Mouse (Mus musculus): Measurements from ENCODE around the gene Hfe2. TPM values are rescaled to one million over a fixed set of nuclear protein-coding genes. Genes with fewer than 3 reads are reported as not detected.
"Not testable (repeated sequence)": the region's sequence is repeated elsewhere in the genome, so short reads cannot be mapped to it uniquely, and the experiment has no call there.

Hfe2 gene
- polyA plus RNA-seq, 1 experiment from 2014 or later, result 7.9 TPM

GRCm38 (mm10) chr3:96496620-96497275, 28.2 kb upstream of the Hfe2 start:
- Histone ChIP-seq H3K4me3 (peak overlapping the region; percentile 70), H3K9ac (peak overlapping the region; percentile 65; the same call in 1 of the 2 replicates), H3K4me2 (peak overlapping the region; percentile 95)
- H3K27ac ChIP-seq (ENCODE audit: poor library complexity, severe bottlenecking); H3K4me1 ChIP-seq (replicated peaks); ATAC-seq (ENCODE audit: insufficient number of reproducible peaks, low FRiP score); H3K27me3 ChIP-seq (replicated peaks); H3K9me3 ChIP-seq (replicated peaks); H3K36me3 ChIP-seq: not testable (repeated sequence)
- WGBS, result 20% methylated on average over 14 of the region's 14 CpGs

GRCm38 (mm10) chr3:96497451-96498028, 27.4 kb upstream of the Hfe2 start:
- ATAC-seq (ENCODE audit: insufficient number of reproducible peaks, low FRiP score), result no peak
- peak overlapping the region; percentile 95 for H3K4me2 ChIP-seq
- no peak overlapping the region for H3K27ac ChIP-seq (ENCODE audit: poor library complexity, severe bottlenecking)
- H3K9me3 ChIP-seq (replicated peaks), result no peaks in the 10 kb centered on the region
- WGBS, result under 1% methylated on average over 19 of the region's 19 CpGs
- H3K4me3 ChIP-seq, result peak overlapping the region; percentile 70
- no peaks in the 10 kb centered on the region for H3K4me1 ChIP-seq (replicated peaks)
- no peaks in the 10 kb centered on the region; the same call in 1 of the 2 replicates for H3K27me3 ChIP-seq (replicated peaks)
- no peaks in the 10 kb centered on the region for H3K36me3 ChIP-seq
- peak overlapping the region; percentile 65; the same call in 1 of the 2 replicates for H3K9ac ChIP-seq

- H3K4me1 ChIP-seq (replicated peaks), result no peaks in the 10 kb centered on the region
- no peaks in the 10 kb centered on the region; the same call in 1 of the 2 replicates for H3K27me3 ChIP-seq (replicated peaks)
- H3K4me3 ChIP-seq, result no peak overlapping the region
- H3K36me3 ChIP-seq, result no peaks in the 10 kb centered on the region
- WGBS, result 83% methylated on average over 4 of the region's 4 CpGs
- ATAC-seq (ENCODE audit: insufficient number of reproducible peaks, low FRiP score), result no peak
- no peak overlapping the region for H3K9ac ChIP-seq
- no peaks in the 10 kb centered on the region for H3K9me3 ChIP-seq (replicated peaks)
- H3K4me2 ChIP-seq, result 0 out of 2 replicates have a peak overlapping the region, but pooled peaks have one; percentile 9
- 0 out of 2 replicates have a peak overlapping the region, but pooled peaks have one; percentile 4 for H3K27ac ChIP-seq (ENCODE audit: poor library complexity, severe bottlenecking)
These were observed 26.3 kb upstream of the Hfe2 start for GRCm38 (mm10) chr3:96498476-96499245.

- ATAC-seq (ENCODE audit: insufficient number of reproducible peaks, low FRiP score), result peak; percentile 65
- under 1% methylated on average over 36 of the region's 36 CpGs for WGBS
- H3K36me3 ChIP-seq, result no peaks in the 10 kb centered on the region
- H3K4me3 ChIP-seq, result peak overlapping the region; percentile 70
- H3K27me3 ChIP-seq (replicated peaks), result no peaks in the 10 kb centered on the region; the same call in 1 of the 2 replicates
- H3K27ac ChIP-seq (ENCODE audit: poor library complexity, severe bottlenecking), result peak overlapping the region; percentile 84
- peak overlapping the region; percentile 73 for H3K9ac ChIP-seq
- H3K9me3 ChIP-seq (replicated peaks), result no peaks in the 10 kb centered on the region
- no peaks in the 10 kb centered on the region for H3K4me1 ChIP-seq (replicated peaks)
- H3K4me2 ChIP-seq, result peak overlapping the region; percentile 67
These were observed 25.3 kb upstream of the Hfe2 start for GRCm38 (mm10) chr3:96499481-96500288.

GRCm38 (mm10) chr3:96500289-96500621, 24.7 kb upstream of the Hfe2 start:
- Histone ChIP-seq H3K9me3 (replicated peaks) (no peaks in the 10 kb centered on the region), H3K4me2 (peak overlapping the region; percentile 73), H3K4me1 (replicated peaks) (no peaks in the 10 kb centered on the region), H3K9ac (peak overlapping the region; percentile 84), H3K36me3 (no peaks in the 10 kb centered on the region), H3K27ac (ENCODE audit: poor library complexity, severe bottlenecking) (peak overlapping the region; percentile 90), H3K27me3 (replicated peaks) (no peaks in the 10 kb centered on the region; the same call in 1 of the 2 replicates), H3K4me3 (peak overlapping the region; percentile 70)
- WGBS, result under 1% methylated on average over 17 of the region's 17 CpGs
- ATAC-seq (ENCODE audit: insufficient number of reproducible peaks, low FRiP score), result peak; percentile 85

- under 1% methylated on average over 19 of the region's 19 CpGs for WGBS
- Histone ChIP-seq H3K36me3 (no peaks in the 10 kb centered on the region), H3K27ac (ENCODE audit: poor library complexity, severe bottlenecking) (peak overlapping the region; percentile 90), H3K4me1 (replicated peaks) (no peaks in the 10 kb centered on the region), H3K4me3 (peak overlapping the region; percentile 70), H3K9ac (peak overlapping the region; percentile 84), H3K9me3 (replicated peaks) (no peaks in the 10 kb centered on the region), H3K27me3 (replicated peaks) (no peaks in the 10 kb centered on the region; the same call in 1 of the 2 replicates), H3K4me2 (peak overlapping the region; percentile 73)
- ATAC-seq (ENCODE audit: insufficient number of reproducible peaks, low FRiP score), result peak; percentile 72
These were observed 24.2 kb upstream of the Hfe2 start for GRCm38 (mm10) chr3:96500691-96501265.

GRCm38 (mm10) chr3:96501391-96502115, 23.4 kb upstream of the Hfe2 start:
- no peaks in the 10 kb centered on the region for H3K9me3 ChIP-seq (replicated peaks)
- no peaks in the 10 kb centered on the region for H3K27me3 ChIP-seq (replicated peaks)
- peak overlapping the region; percentile 88 for H3K4me2 ChIP-seq
- no peaks in the 10 kb centered on the region for H3K36me3 ChIP-seq
- H3K4me3 ChIP-seq, result peak overlapping the region; percentile 70
- H3K9ac ChIP-seq, result peak overlapping the region; percentile 80
- H3K27ac ChIP-seq (ENCODE audit: poor library complexity, severe bottlenecking), result peak overlapping the region; percentile 77
- under 1% methylated on average over 32 of the region's 32 CpGs for WGBS
- H3K4me1 ChIP-seq (replicated peaks), result no peaks in the 10 kb centered on the region
- peak; percentile 82 for ATAC-seq (ENCODE audit: insufficient number of reproducible peaks, low FRiP score)

GRCm38 (mm10) chr3:96502181-96503082, 22.5 kb upstream of the Hfe2 start:
- no peak for ATAC-seq (ENCODE audit: insufficient number of reproducible peaks, low FRiP score)
- under 1% methylated on average over 19 of the region's 19 CpGs for WGBS
- H3K36me3 ChIP-seq, result no peaks in the 10 kb centered on the region

GRCm38 (mm10) chr3:96503083-96503450, 21.9 kb upstream of the Hfe2 start:
- Histone ChIP-seq H3K9me3 (replicated peaks) (no peaks in the 10 kb centered on the region), H3K9ac (no peak overlapping the region), H3K36me3 (no peaks in the 10 kb centered on the region), H3K4me3 (peak overlapping the region; percentile 70), H3K27ac (ENCODE audit: poor library complexity, severe bottlenecking) (no peak overlapping the region), H3K4me1 (replicated peaks) (no peaks in the 10 kb centered on the region), H3K4me2 (peak overlapping the region; percentile 88), H3K27me3 (replicated peaks) (no peaks in the 10 kb centered on the region)
- under 1% methylated on average over 7 of the region's 7 CpGs for WGBS
- no peak for ATAC-seq (ENCODE audit: insufficient number of reproducible peaks, low FRiP score)

More at GRCm38 (mm10) chr3:96502181-96503082, 22.5 kb upstream of the Hfe2 start:
- Histone ChIP-seq H3K4me2 (peak overlapping the region; percentile 88), H3K9ac (peak overlapping the region; percentile 80), H3K27me3 (replicated peaks) (no peaks in the 10 kb centered on the region), H3K4me3 (peak overlapping the region; percentile 70), H3K27ac (ENCODE audit: poor library complexity, severe bottlenecking) (peak overlapping the region; percentile 77), H3K9me3 (replicated peaks) (no peaks in the 10 kb centered on the region), H3K4me1 (replicated peaks) (no peaks in the 10 kb centered on the region)

Measured in heart, embryonic 12.5 days (tissue).